Mouse (Mus musculus): ENCODE measurements around the gene Mrpl4. TPM values are rescaled to one million over a fixed set of nuclear protein-coding genes. Genes with fewer than 3 reads are reported as not detected.

Gene Mrpl4
- total RNA-seq, 1 experiment, result 80.8 TPM

- Histone ChIP-seq H3K27ac (ENCODE audit: insufficient read depth, low read depth, low read length, poor library complexity, severe bottlenecking) (peak overlapping the region; percentile 1; the same call in 1 of the 2 replicates), H3K4me1 (ENCODE audit: control insufficient read depth in 2 of 2, insufficient read depth in 2 of 2, low read length in 2 of 2, poor library complexity in 1 of 2) (peaks cover 8 to 48% of the 10 kb centered on the region in 2 experiments), H3K36me3 (ENCODE audit: control insufficient read depth, insufficient read depth, low read length, poor library complexity, severe bottlenecking) (peaks cover 28% of the 10 kb centered on the region), H3K4me3 (ENCODE audit: insufficient read depth in 1 of 2, low read depth in 1 of 2, low read length in 2 of 2, poor library complexity in 1 of 2, severe bottlenecking in 1 of 2) (peak overlapping the region; percentile 28 to 39), H3K9me3 (ENCODE audit: control insufficient read depth, insufficient read depth, low read depth, low read length) (no peaks in the 10 kb centered on the region), H3K9ac (ENCODE audit: insufficient read depth, low read depth, low read length, poor library complexity, severe bottlenecking) (peak overlapping the region; percentile 41)
- DNase-seq (ENCODE audit: low read depth, low spot score), result no peak
- TF ChIP-seq ZNF384 (IDR thresholded peaks at IDR 0.05; ENCODE audit: low read depth, low read length), result no peak
- no peak for TF ChIP-seq ZC3H11A (IDR thresholded peaks at IDR 0.05; ENCODE audit: borderline replicate concordance, low read depth, low read length)
- TF ChIP-seq MAFK (IDR thresholded peaks at IDR 0.05; ENCODE audit: insufficient read depth, low read depth, low read length), result no peak
- TF ChIP-seq CHD2 (IDR thresholded peaks at IDR 0.05; ENCODE audit: low read depth, low read length), result no peak
- no peak for TF ChIP-seq HCFC1 (IDR thresholded peaks at IDR 0.05; ENCODE audit: borderline replicate concordance, insufficient read depth, low read length)
- in situ Hi-C loops (cut with MboI; ENCODE audit: low sequenced_read_pairs in 2 of 2, unreplicated experiment in 2 of 2), result no loop called here
Observed at GRCm38 (mm10) chr9:21030055-21030600, 27.6 kb downstream of the Mrpl4 start.

- DNase-seq (ENCODE audit: low read depth, low spot score), result peak; percentile 94
- H3K27ac ChIP-seq (ENCODE audit: insufficient read depth, low read depth, low read length, poor library complexity, severe bottlenecking), result no peak overlapping the region
- no peak for TF ChIP-seq ZC3H11A (IDR thresholded peaks at IDR 0.05; ENCODE audit: borderline replicate concordance, low read depth, low read length)
- no peak for TF ChIP-seq MAFK (IDR thresholded peaks at IDR 0.05; ENCODE audit: insufficient read depth, low read depth, low read length)
- peak; percentile 44; the same call in 1 of the 2 replicates for TF ChIP-seq CHD2 (IDR thresholded peaks at IDR 0.05; ENCODE audit: low read depth, low read length)
- no peak for TF ChIP-seq HCFC1 (IDR thresholded peaks at IDR 0.05; ENCODE audit: borderline replicate concordance, insufficient read depth, low read length)
- no peak; the same call in 1 of the 2 replicates for TF ChIP-seq ZNF384 (IDR thresholded peaks at IDR 0.05; ENCODE audit: low read depth, low read length)
- H3K9ac ChIP-seq (ENCODE audit: insufficient read depth, low read depth, low read length, poor library complexity, severe bottlenecking), result peak overlapping the region; percentile 25; the same call in 1 of the 2 replicates
- no peaks in the 10 kb centered on the region for H3K9me3 ChIP-seq (ENCODE audit: control insufficient read depth, insufficient read depth, low read depth, low read length)
- peak overlapping the region; percentile 67 to 85 for H3K4me3 ChIP-seq (ENCODE audit: insufficient read depth in 1 of 2, low read depth in 1 of 2, low read length in 2 of 2, poor library complexity in 1 of 2, severe bottlenecking in 1 of 2)
- peaks cover 8 to 49% of the 10 kb centered on the region in 2 experiments for H3K4me1 ChIP-seq (ENCODE audit: control insufficient read depth in 2 of 2, insufficient read depth in 2 of 2, low read length in 2 of 2, poor library complexity in 1 of 2)
- in situ Hi-C loops (cut with MboI; ENCODE audit: low sequenced_read_pairs in 2 of 2, unreplicated experiment in 2 of 2), result no loop called here
- H3K36me3 ChIP-seq (ENCODE audit: control insufficient read depth, insufficient read depth, low read length, poor library complexity, severe bottlenecking), result peaks cover 22% of the 10 kb centered on the region
Observed at GRCm38 (mm10) chr9:21030781-21031250, 28.3 kb downstream of the Mrpl4 start.

- in situ Hi-C loops (cut with MboI; ENCODE audit: low sequenced_read_pairs in 2 of 2, unreplicated experiment in 2 of 2), result no loop called here
- Histone ChIP-seq H3K4me1 (ENCODE audit: control insufficient read depth in 2 of 2, insufficient read depth in 2 of 2, low read length in 2 of 2, poor library complexity in 1 of 2) (peaks cover 8 to 47% of the 10 kb centered on the region in 2 experiments), H3K27ac (ENCODE audit: insufficient read depth, low read depth, low read length, poor library complexity, severe bottlenecking) (no peak overlapping the region), H3K9me3 (ENCODE audit: control insufficient read depth, insufficient read depth, low read depth, low read length) (no peaks in the 10 kb centered on the region), H3K36me3 (ENCODE audit: control insufficient read depth, insufficient read depth, low read length, poor library complexity, severe bottlenecking) (peaks cover 17% of the 10 kb centered on the region), H3K9ac (ENCODE audit: insufficient read depth, low read depth, low read length, poor library complexity, severe bottlenecking) (peak overlapping the region; percentile 25; the same call in 1 of the 2 replicates), H3K4me3 (ENCODE audit: insufficient read depth in 1 of 2, low read depth in 1 of 2, low read length in 2 of 2, poor library complexity in 1 of 2, severe bottlenecking in 1 of 2) (peak overlapping the region; percentile 67 to 85)
- TF ChIP-seq ZC3H11A (IDR thresholded peaks at IDR 0.05; ENCODE audit: borderline replicate concordance, low read depth, low read length), result no peak
- no peak for TF ChIP-seq MAFK (IDR thresholded peaks at IDR 0.05; ENCODE audit: insufficient read depth, low read depth, low read length)
- no peak for TF ChIP-seq ZNF384 (IDR thresholded peaks at IDR 0.05; ENCODE audit: low read depth, low read length)
- 0 out of 2 replicates have a peak, but pooled peaks have one; percentile 12 for TF ChIP-seq HCFC1 (IDR thresholded peaks at IDR 0.05; ENCODE audit: borderline replicate concordance, insufficient read depth, low read length)
- no peak for TF ChIP-seq CHD2 (IDR thresholded peaks at IDR 0.05; ENCODE audit: low read depth, low read length)
- DNase-seq (ENCODE audit: low read depth, low spot score), result peak; percentile 66
Observed at GRCm38 (mm10) chr9:21031251-21031895, 28.8 kb downstream of the Mrpl4 start.

GRCm38 (mm10) chr9:21031896-21032351 lies 29.4 kb downstream of the Mrpl4 start, which contains the start of gene Icam5:
Icam5 (plus strand) TSS chr9:21032073.
- H3K4me3 ChIP-seq (ENCODE audit: insufficient read depth in 1 of 2, low read depth in 1 of 2, low read length in 2 of 2, poor library complexity in 1 of 2, severe bottlenecking in 1 of 2), result peak within 1 kb of the TSS; percentile 67 to 85
- in situ Hi-C loops (cut with MboI; ENCODE audit: low sequenced_read_pairs in 2 of 2, unreplicated experiment in 2 of 2), result no loop called here
- no peak for DNase-seq (ENCODE audit: low read depth, low spot score)
- peak within 1 kb of the TSS; percentile 31; the same call in 1 of the 2 replicates for H3K9ac ChIP-seq (ENCODE audit: insufficient read depth, low read depth, low read length, poor library complexity, severe bottlenecking)
- H3K36me3 ChIP-seq (ENCODE audit: control insufficient read depth, insufficient read depth, low read length, poor library complexity, severe bottlenecking), result peaks cover 14% of the 10 kb centered on the region
- peaks cover 8 to 51% of the 10 kb centered on the region in 2 experiments for H3K4me1 ChIP-seq (ENCODE audit: control insufficient read depth in 2 of 2, insufficient read depth in 2 of 2, low read length in 2 of 2, poor library complexity in 1 of 2)
- no peaks in the 10 kb centered on the region for H3K9me3 ChIP-seq (ENCODE audit: control insufficient read depth, insufficient read depth, low read depth, low read length)
- no peak within 1 kb of the TSS for H3K27ac ChIP-seq (ENCODE audit: insufficient read depth, low read depth, low read length, poor library complexity, severe bottlenecking)
- TF ChIP-seq HCFC1 (IDR thresholded peaks at IDR 0.05; ENCODE audit: borderline replicate concordance, insufficient read depth, low read length), result no peak
- TF ChIP-seq MAFK (IDR thresholded peaks at IDR 0.05; ENCODE audit: insufficient read depth, low read depth, low read length), result no peak
- TF ChIP-seq ZNF384 (IDR thresholded peaks at IDR 0.05; ENCODE audit: low read depth, low read length), result no peak
- TF ChIP-seq ZC3H11A (IDR thresholded peaks at IDR 0.05; ENCODE audit: borderline replicate concordance, low read depth, low read length), result no peak
- TF ChIP-seq CHD2 (IDR thresholded peaks at IDR 0.05; ENCODE audit: low read depth, low read length), result no peak

Data from ES-E14 (cell line).